Mouse (Mus musculus) frontal cortex, postnatal 10 days (tissue): Measurements from ENCODE around the gene Otud7a.
"Not testable (repeated sequence)": the region's sequence is repeated elsewhere in the genome, so short reads cannot be mapped to it uniquely, and the experiment has no call there.

Experiments used
- DNase-seq, 2 experiments: peaks; one replicate each; pipeline ENCODE4 v3.0.0; 2022; ENCODE audit warnings: low spot score in 2 of 2, mixed read lengths in 1 of 2

The Otud7a gene

GRCm38 (mm10) chr7:63558918-63559317, 114.4 kb downstream of the Otud7a start:
- DNase-seq, result no peak

GRCm38 (mm10) chr7:63559679-63560078, 115.1 kb downstream of the Otud7a start:
- no peak for DNase-seq

GRCm38 (mm10) chr7:63583310-63583709, 138.8 kb downstream of the Otud7a start:
- DNase-seq, result no peak

DNA sequence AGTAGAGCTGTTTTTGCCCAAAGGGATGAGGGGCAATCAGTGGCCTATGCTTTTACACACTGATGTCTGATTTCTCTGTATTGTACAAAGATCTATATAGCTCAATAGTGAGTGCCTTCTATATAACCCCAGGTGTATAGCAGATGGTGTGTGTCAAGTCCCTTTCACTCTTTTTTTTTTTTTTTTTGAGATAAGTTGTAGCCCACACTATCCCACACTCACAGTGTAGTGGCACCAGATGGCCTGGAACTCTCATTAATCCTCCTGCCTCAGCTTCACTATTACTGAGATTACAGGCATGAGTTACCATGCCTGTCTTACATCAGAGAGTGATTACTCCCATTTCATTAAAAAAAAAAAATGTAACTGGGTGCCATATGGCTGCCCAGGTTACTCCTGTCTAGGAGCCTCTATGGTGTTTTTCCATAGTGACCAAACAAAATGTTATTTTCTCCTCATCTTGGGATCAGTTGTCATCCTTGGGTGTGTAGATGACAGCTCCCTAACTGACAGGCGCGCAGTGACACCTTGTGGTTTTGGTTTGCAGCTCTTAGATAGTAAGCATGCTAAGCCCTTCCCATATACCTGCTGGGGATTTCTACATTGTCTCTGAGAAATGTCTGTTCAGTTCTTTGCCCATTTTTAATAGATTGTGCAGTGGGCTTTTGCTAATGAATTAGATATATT, 141.8 kb downstream of the Otud7a start:
- no peak for DNase-seq

DNA sequence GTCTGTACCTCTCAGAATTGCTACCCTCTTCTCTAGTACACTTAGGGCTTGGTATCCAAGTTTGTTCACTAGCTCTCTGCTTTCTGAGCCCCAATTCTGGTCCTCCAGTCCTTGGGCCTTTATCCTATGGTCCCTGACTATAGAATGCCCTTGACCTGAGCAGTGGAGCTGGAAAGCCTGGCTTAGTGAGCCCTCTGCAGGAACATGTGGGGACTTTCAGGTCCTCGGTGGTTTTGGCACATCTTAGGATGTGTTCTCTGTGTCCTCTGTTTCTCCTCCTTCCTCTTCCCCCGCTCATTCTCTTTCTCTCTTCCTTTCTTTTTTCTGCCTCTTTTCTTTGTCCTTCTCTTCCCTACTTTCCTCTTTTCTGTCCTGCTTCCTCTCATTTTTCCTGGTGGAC, 145.8 kb downstream of the Otud7a start:
- no peak for DNase-seq

DNA sequence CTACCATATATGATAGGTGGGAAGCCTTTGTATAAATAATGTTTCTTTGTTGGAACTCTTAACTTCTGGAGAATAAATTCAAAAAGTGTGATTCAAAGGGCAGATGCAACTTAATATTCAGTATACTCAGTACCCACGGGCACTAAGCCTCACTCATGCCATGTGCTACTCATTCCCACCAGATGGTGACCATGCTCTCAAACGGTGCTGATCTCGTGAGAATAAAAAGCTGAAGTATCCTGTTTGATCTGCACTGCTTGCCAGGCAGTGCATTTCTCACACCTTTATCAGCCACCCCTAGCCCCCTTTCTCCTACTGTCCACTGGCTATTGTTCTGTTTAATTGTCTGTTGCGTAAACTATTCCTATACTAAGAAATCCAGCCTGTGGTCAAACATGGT, 146.8 kb downstream of the Otud7a start:
- DNase-seq, result no peak

GRCm38 (mm10) chr7:63592061-63592460, 147.5 kb downstream of the Otud7a start:
- DNase-seq, result no peak

GRCm38 (mm10) chr7:63604827-63605226, 160.3 kb downstream of the Otud7a start:
- no peak for DNase-seq

- no peak for DNase-seq
Measured at GRCm38 (mm10) chr7:63617018-63617417, 172.5 kb downstream of the Otud7a start.

DNA sequence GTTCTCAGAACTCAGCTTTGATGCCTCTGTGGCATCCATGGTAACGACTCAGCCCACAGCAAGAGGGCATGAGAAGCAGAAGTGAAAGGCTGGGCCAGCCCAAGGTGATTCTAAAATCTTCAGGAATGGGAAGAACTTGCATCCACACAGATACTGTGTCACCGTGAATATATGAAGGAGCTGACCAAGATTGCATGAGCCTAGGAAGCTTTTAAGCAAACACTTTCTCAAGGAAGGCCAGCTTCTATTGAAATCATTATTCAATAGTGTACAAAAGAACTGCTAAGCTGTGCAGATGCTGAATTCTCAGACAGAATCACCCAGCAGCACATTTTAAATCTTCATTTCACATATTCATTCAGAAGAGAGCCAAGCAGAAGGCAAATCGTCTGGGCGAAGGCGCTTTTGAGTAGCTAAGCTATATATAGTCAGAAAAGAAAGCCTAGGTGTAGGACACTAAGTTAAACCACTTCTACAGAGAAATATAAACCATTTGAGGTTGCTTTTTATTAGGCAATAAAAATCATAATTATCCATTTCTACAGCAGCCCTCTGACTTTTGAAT, 176.3 kb downstream of the Otud7a start:
- DNase-seq, result no peak

GRCm38 (mm10) chr7:63637651-63638050, 193.1 kb downstream of the Otud7a start:
- no peak for DNase-seq

DNA sequence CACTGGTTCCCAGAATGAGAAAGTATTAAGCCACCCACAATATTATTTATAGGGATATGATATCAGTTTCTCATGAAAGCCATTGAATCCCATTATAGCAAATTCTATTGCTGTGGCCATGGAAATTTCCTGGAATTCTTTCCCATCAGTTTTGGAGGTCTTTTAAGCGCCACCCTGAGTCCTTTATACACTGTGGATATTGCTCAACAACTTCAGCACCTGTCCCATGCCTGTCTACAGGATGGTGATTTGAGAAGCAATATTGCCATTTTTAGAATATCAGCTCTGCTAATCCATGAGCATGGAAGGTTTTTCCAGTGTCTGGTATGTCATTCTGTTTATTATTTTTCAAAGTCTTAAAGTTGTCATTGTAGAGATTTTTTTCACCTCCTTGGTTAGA, 199.5 kb downstream of the Otud7a start:
- DNase-seq, result no peak

GRCm38 (mm10) chr7:63647136-63647535, 202.6 kb downstream of the Otud7a start:
- DNase-seq, result no peak

DNA sequence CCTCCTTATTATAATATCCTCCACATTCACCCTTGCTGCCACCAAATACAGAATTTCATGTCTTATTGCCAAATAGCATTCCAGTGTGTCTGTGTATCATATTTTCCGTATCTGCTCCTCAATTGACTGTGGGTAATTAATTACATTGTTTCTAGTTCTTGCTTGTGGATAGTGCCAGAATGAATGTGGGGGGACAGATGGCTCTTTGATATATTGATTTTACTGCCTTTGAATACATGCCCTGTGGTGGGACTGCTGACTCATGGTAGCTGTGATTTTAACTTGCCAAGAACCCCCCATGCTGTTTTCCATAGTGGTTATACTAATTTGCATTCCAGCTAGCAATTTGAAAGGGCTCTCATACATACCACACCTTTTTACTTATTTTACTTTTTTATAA, 215.7 kb downstream of the Otud7a start:
- DNase-seq, result no peak

- DNase-seq, result no peak
Measured at GRCm38 (mm10) chr7:63662757-63663156, 218.2 kb downstream of the Otud7a start.

GRCm38 (mm10) chr7:63665496-63665895, 220.9 kb downstream of the Otud7a start:
- no peak for DNase-seq

DNA sequence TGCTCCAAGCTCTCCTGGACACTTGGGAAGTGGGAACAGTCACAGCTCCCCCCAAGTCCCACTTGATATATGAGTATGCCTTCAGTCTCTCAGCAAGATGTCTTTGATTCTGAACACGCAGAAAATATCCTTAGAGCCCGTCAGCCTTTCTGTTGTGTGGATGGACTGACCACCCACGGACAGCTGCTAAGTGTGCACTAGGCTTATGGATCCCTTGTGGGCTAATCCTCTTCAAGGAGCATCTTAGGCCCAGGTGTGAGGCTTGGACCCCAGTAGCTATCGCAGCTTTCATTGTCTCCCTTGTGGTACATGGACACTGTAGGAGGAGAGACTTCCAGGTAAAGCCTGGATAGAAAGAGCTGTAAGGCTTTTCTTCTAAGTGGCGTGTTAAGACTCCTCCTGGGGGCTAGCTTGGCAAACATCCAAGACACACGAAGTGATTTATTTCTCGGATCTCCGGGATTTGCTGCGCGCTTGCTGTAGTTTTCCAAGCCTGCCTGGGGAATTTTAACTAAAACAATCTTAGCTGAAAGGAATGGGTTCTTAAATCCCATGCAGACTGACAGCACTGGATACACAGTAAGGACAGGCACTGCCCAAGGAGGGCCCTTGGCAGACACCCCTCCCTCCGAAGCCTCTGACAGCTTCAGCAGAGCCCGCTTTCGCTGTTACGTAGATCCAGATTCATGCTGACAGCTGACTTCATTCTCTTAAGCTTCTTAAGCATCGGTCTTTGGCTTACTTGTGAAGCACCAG, 223.6 kb downstream of the Otud7a start:
- no peak for DNase-seq

GRCm38 (mm10) chr7:63668951-63669350, 224.4 kb downstream of the Otud7a start:
- peak in 1 of 2 experiments; percentile 35 for DNase-seq

DNA sequence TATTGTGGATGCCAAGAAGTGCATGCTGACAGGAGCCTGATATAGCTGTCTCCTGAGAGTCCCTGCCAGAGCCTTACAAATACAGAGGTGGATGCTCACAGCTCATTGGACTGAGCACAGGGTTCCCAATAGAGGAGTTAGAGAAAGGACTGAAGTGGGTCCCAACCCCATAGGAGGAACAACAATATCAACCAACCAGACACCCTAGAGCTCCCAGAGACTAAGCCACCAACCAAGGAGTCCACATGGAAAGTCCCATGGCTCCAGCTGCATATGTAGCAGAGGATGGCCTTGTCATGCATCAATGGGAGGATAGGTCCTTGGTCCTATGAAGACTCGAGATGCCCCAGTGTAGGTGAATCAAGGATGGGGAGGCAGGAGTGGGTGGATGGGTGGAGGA, 226.4 kb downstream of the Otud7a start:
- not testable (repeated sequence) for DNase-seq

GRCm38 (mm10) chr7:63671904-63672303, 227.4 kb downstream of the Otud7a start:
- peak; percentile 78 to 83 for DNase-seq

GRCm38 (mm10) chr7:63676631-63677030, 232.1 kb downstream of the Otud7a start:
- no peak for DNase-seq

DNA sequence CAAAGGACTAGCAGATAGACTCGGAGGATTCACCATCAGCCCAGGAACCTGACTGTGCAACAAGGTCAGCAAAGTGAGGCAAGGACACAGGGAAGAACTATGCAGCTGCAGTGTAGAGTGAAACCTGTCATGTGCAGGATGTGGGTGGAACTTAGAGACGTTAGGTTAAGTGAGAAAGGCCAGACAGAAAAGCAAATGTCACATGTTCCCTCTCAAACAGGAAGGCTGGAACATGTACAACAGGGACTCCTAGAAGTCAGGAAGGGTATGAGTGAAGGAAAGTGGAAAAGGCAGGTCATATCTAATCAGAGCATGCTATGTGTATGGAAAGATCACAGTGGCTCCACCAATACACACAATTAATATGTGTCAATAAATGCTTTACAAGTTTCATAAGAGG, 232.6 kb downstream of the Otud7a start:
- DNase-seq, result no peak

DNA sequence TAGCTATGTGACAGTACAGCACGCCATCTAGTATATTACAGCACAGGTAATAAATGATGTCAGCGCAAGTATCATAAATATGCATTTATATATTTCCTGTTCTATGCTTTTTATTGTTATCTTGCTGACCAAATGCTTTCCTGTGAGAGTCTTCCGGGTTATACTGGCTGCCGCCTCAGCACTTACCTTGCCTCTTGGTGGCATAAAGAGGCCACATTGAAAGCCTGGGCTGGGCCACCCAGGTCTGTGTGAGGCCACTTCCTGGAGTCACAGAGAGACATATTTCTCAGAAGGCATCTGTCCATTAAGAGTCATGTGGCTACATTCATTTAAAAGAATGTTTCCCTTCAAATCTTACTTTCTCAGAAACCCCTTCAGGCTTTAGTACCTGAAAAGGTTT, 242.5 kb downstream of the Otud7a start:
- no peak for DNase-seq
